Mouse (Mus musculus): Measurements from ENCODE around the gene Coro2a. TPM values are rescaled to one million over a fixed set of nuclear protein-coding genes. Genes with fewer than 3 reads are reported as not detected.

The Coro2a gene
- total RNA-seq, 1 experiment from 2014 or later, result 61.3 TPM

GRCm38 (mm10) chr4:46497286-46497892 is 104.6 kb downstream of the Coro2a start:
- ATAC-seq (replicated peaks; ENCODE audit: low read depth, poor library complexity, severe bottlenecking), result peak; percentile 80

- ATAC-seq (replicated peaks; ENCODE audit: low read depth, poor library complexity, severe bottlenecking), result no peak
Measured at GRCm38 (mm10) chr4:46495543-46495942, 106.5 kb downstream of the Coro2a start.

DNA sequence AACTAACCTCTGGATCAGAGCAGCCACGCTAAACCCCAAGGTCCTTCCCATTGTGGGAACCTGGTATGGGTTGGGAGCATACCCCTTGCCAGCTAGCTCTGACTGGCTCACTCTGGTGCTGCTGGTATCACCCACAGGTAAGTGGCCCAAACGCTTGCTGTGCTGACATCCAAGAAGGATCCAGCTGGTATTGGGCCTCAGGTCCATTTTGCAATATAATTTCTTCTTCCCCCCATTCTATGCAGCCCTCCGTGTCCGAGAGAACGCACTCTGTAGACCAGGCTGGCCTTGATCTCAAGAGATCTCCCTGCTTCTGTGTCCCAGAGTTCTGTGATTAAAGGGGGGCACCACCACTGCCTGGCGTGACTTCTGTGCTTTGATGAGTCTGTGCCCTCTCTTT is 108.9 kb downstream of the Coro2a start:
- no peak for ATAC-seq (replicated peaks; ENCODE audit: low read depth, poor library complexity, severe bottlenecking)

- peak; percentile 85 for ATAC-seq (replicated peaks; ENCODE audit: low read depth, poor library complexity, severe bottlenecking)
Measured at GRCm38 (mm10) chr4:46489028-46489925, 112.7 kb downstream of the Coro2a start, which contains the start of gene Nans. TSS of gene Nans (plus strand) at chr4:46489248.

GRCm38 (mm10) chr4:46487348-46487747 is 114.7 kb downstream of the Coro2a start:
- no peak for ATAC-seq (replicated peaks; ENCODE audit: low read depth, poor library complexity, severe bottlenecking)

Other genes starting within 250 kb of the Coro2a start
- gene Trmo, start 212.8 kb downstream of the Coro2a start, total RNA-seq (2017), result 9.7 and 17.0 TPM in 2 replicates
- gene Hemgn, start 188.7 kb downstream of the Coro2a start, total RNA-seq (2017), result 64.2 and 76.9 TPM in 2 replicates
- gene Anp32b, start 151.3 kb downstream of the Coro2a start, total RNA-seq (2017), result 152 and 196 TPM in 2 replicates
- 57.9 and 65.7 TPM in 2 replicates for gene Nans, start 113.0 kb downstream of the Coro2a start, total RNA-seq (2017)
- 24.2 and 28.0 TPM in 2 replicates for gene Trim14, start 66.1 kb downstream of the Coro2a start, total RNA-seq (2017)
- gene Tbc1d2, start 48.0 kb upstream of the Coro2a start, total RNA-seq (2017), result 4.1 and 5.3 TPM in 2 replicates

All from common myeloid progenitor, adult 5-6 weeks (primary cell).